Mouse (Mus musculus): ENCODE measurements around the gene Pitpnc1. TPM values are rescaled to one million over a fixed set of nuclear protein-coding genes. Genes with fewer than 3 reads are reported as not detected.

Pitpnc1 gene
- polyA plus RNA-seq, 1 experiment from 2014 or later: 16.2 TPM

DNA sequence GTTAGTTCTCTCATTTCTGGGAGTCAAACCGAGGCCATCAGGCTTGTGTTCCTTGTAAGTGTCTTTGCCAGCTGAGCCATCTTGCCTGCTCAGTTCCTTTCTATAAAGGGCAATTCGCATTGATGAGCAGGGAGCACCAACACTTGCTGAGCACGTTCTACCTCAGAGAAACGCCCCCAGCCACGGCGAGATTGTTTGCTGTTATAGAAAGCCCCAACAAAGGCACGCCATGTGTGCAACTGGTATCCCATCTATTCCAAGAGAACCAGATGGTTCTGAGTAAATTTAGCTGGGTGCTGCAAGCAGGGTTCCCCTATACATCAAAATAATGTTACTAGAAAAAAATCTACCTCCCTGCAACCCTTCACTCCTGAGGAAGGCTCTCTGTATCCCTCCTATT is 188.0 kb downstream of the Pitpnc1 start:
- Histone ChIP-seq H3K36me3 (ENCODE audit: control insufficient read depth, insufficient read depth, low read length) (no peaks in the 10 kb centered on the region), H3K27me3 (ENCODE audit: control insufficient read depth, insufficient read depth, low read depth, low read length) (no peaks in the 10 kb centered on the region), H3K9ac (ENCODE audit: low read length) (no peak overlapping the region), H3K4me1 (replicated peaks; ENCODE audit: control insufficient read depth, insufficient read depth, low read length) (no peaks in the 10 kb centered on the region; the same call in 1 of the 2 replicates), H3K9me3 (ENCODE audit: control insufficient read depth, low read length) (no peaks in the 10 kb centered on the region), H3K4me3 (ENCODE audit: low read length) (no peak overlapping the region), H3K4me2 (ENCODE audit: low read depth, low read length) (no peak overlapping the region), H3K27ac (ENCODE audit: low read length) (no peak overlapping the region)
- 86% methylated on average over 7 of the region's 7 CpGs for WGBS
- ATAC-seq (ENCODE audit: low read depth): no peak

DNA sequence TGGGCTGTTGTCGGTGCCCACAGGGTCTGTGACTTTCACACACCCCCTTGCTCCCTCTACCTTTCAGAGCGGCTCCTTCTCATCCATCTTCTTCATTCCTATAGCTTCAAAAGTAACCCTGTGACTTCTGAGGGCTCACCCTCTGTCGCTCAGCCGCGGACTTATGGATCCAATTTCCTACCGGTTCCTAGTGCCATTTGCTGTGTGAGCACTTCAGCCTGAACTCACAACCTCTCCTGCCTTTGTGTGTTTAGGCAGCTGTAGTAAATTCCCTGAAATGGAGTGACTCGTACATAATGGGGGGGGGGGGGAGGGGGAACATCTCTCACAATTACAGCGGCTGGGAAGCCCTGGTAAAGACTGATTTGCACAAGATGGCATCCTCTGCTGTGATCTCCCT is 191.2 kb downstream of the Pitpnc1 start:
- Histone ChIP-seq H3K27ac (ENCODE audit: low read length) (no peak overlapping the region), H3K9me3 (ENCODE audit: control insufficient read depth, low read length) (no peaks in the 10 kb centered on the region), H3K4me2 (ENCODE audit: low read depth, low read length) (no peak overlapping the region), H3K27me3 (ENCODE audit: control insufficient read depth, insufficient read depth, low read depth, low read length) (no peaks in the 10 kb centered on the region), H3K4me3 (ENCODE audit: low read length) (no peak overlapping the region), H3K9ac (ENCODE audit: low read length) (no peak overlapping the region), H3K36me3 (ENCODE audit: control insufficient read depth, insufficient read depth, low read length) (no peaks in the 10 kb centered on the region), H3K4me1 (replicated peaks; ENCODE audit: control insufficient read depth, insufficient read depth, low read length) (no peaks in the 10 kb centered on the region)
- WGBS: 26% methylated on average over 8 of the region's 8 CpGs
- no peak for ATAC-seq (ENCODE audit: low read depth)

DNA sequence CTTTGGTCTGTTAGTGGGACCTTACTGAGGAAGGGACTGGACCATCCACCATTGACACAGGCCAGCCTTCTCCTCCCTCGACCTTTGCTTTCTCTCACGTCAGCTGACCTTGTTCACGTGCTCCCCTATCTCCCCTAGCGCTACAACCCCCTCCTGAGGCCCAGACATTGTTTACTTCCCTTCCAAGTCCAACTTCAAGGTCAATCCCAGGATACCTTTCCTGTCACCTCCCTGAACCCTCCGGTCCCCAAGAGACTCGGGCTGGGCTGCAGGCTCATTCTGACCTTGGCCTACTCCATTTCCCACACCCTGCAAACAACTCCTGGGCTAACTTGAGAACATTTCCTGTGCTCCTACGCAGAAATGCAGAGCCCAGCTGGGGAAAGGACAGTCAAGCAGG is 193.6 kb downstream of the Pitpnc1 start:
- H3K9me3 ChIP-seq (ENCODE audit: control insufficient read depth, low read length): no peaks in the 10 kb centered on the region
- H3K4me3 ChIP-seq (ENCODE audit: low read length): no peak overlapping the region
- no peaks in the 10 kb centered on the region for H3K36me3 ChIP-seq (ENCODE audit: control insufficient read depth, insufficient read depth, low read length)
- 0 out of 2 replicates have a peak, but pooled peaks have one; percentile 32 for ATAC-seq (ENCODE audit: low read depth)
- no peaks in the 10 kb centered on the region for H3K27me3 ChIP-seq (ENCODE audit: control insufficient read depth, insufficient read depth, low read depth, low read length)
- no peak overlapping the region for H3K27ac ChIP-seq (ENCODE audit: low read length)
- peaks cover 7% of the 10 kb centered on the region for H3K4me1 ChIP-seq (replicated peaks; ENCODE audit: control insufficient read depth, insufficient read depth, low read length)
- no peak overlapping the region for H3K9ac ChIP-seq (ENCODE audit: low read length)
- WGBS: 51% methylated on average over 7 of the region's 7 CpGs
- no peak overlapping the region for H3K4me2 ChIP-seq (ENCODE audit: low read depth, low read length)

DNA sequence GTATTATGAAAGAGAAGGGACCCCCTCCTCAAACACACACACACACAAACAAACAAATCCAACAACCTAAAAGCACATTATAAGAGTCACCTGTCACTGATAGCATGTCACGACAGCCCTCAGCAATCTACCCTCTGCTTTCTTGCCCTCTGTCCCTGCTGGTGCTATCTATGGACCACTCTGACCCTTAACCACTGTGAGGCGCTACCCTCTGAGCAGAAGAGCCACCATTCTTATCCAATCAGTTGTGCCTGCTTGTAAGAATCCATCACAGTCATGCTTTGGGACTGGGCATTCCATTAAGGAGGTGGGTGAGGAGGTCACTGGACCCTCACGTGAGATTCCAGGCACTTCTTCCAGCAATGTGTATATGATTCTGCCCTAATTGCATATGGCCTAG is 194.2 kb downstream of the Pitpnc1 start:
- no peaks in the 10 kb centered on the region for H3K9me3 ChIP-seq (ENCODE audit: control insufficient read depth, low read length)
- ATAC-seq (ENCODE audit: low read depth): no peak
- H3K4me3 ChIP-seq (ENCODE audit: low read length): no peak overlapping the region
- H3K27me3 ChIP-seq (ENCODE audit: control insufficient read depth, insufficient read depth, low read depth, low read length): no peaks in the 10 kb centered on the region
- no peak overlapping the region for H3K27ac ChIP-seq (ENCODE audit: low read length)
- H3K4me2 ChIP-seq (ENCODE audit: low read depth, low read length): no peak overlapping the region
- no peak overlapping the region for H3K9ac ChIP-seq (ENCODE audit: low read length)
- peaks cover 8% of the 10 kb centered on the region for H3K4me1 ChIP-seq (replicated peaks; ENCODE audit: control insufficient read depth, insufficient read depth, low read length)
- H3K36me3 ChIP-seq (ENCODE audit: control insufficient read depth, insufficient read depth, low read length): no peaks in the 10 kb centered on the region
- 62% methylated on average over 3 of the region's 3 CpGs for WGBS

DNA sequence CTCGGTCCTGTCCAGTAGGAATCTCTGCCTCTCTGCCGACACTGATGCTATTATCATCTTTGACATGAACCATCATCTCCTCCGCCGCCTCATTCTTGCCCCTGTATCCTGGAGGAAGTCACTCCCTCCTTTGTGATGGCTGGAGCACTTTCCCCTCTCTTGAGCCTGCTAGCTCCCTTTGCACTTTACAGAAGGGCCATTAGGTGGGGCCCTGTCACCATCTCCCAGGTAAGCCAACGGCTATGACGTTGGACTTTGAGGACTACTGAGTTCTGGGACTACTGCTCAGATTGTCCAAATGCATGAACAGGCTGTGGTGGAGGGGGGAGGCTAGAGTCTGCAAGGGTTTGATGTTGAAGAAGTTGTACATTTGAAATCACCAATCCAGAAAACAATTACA is 194.6 kb downstream of the Pitpnc1 start:
- peak; percentile 66; the same call in 1 of the 2 replicates for ATAC-seq (ENCODE audit: low read depth)
- Histone ChIP-seq H3K27ac (ENCODE audit: low read length) (no peak overlapping the region), H3K27me3 (ENCODE audit: control insufficient read depth, insufficient read depth, low read depth, low read length) (no peaks in the 10 kb centered on the region), H3K36me3 (ENCODE audit: control insufficient read depth, insufficient read depth, low read length) (no peaks in the 10 kb centered on the region), H3K4me1 (replicated peaks; ENCODE audit: control insufficient read depth, insufficient read depth, low read length) (peaks cover 8% of the 10 kb centered on the region), H3K9me3 (ENCODE audit: control insufficient read depth, low read length) (no peaks in the 10 kb centered on the region), H3K4me3 (ENCODE audit: low read length) (no peak overlapping the region), H3K4me2 (ENCODE audit: low read depth, low read length) (no peak overlapping the region), H3K9ac (ENCODE audit: low read length) (no peak overlapping the region)
- WGBS: 9% methylated on average over 6 of the region's 6 CpGs

DNA sequence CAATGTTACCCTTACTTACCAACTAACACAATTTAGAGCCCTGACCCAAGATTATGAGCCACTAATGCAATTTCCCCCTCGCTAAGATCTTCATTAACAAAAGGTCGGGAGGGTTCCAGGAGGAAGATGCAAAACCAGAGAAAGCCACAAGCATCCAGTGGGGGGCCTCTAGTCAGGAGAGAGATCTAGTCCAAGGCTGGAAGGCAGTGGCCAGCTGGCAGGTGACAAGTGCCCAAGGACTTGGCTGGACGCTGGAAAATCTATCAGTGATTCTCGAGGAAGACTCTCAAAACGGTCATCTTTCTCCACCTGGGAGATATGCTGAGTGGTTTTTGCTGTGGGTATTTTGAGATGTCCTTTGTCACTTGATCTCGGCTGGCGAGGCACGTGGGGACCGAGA is 196.3 kb downstream of the Pitpnc1 start:
- Histone ChIP-seq H3K27ac (ENCODE audit: low read length) (no peak overlapping the region), H3K4me2 (ENCODE audit: low read depth, low read length) (no peak overlapping the region), H3K9ac (ENCODE audit: low read length) (no peak overlapping the region), H3K27me3 (ENCODE audit: control insufficient read depth, insufficient read depth, low read depth, low read length) (no peaks in the 10 kb centered on the region), H3K4me3 (ENCODE audit: low read length) (no peak overlapping the region), H3K9me3 (ENCODE audit: control insufficient read depth, low read length) (no peaks in the 10 kb centered on the region), H3K36me3 (ENCODE audit: control insufficient read depth, insufficient read depth, low read length) (no peaks in the 10 kb centered on the region), H3K4me1 (replicated peaks; ENCODE audit: control insufficient read depth, insufficient read depth, low read length) (peaks cover 8% of the 10 kb centered on the region)
- ATAC-seq (ENCODE audit: low read depth): no peak
- 70% methylated on average over 9 of the region's 9 CpGs for WGBS

DNA sequence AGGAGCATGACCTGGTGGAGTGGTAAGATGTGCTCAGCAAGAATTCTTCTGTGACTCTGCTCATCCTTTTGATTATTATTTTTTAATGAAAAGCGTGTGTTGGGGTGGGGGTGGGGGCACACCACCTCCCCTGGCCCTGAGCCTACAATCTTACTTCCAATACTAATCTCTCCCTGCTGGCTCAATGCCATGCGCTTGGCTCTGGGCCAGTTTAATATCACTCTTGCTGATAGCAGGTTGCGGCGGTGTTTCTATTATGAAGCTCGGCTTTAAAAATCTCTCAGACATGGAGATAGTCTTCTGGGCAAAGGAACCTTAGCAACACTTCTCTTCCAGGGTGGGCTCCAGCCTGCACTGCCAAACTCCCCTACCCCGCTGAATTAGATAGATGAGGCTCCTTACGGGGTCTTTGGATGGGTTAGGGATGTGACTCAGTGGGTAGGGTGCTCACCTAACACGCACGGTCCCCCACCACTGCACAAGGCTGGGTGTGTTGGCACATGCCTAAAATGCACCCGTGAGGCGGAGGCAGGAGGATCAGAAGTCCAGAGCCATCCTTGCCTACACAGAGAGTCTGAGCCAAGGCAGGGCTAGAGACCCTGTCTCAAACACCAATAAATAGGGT is 198.0 kb downstream of the Pitpnc1 start:
- Histone ChIP-seq H3K27me3 (ENCODE audit: control insufficient read depth, insufficient read depth, low read depth, low read length) (no peaks in the 10 kb centered on the region), H3K27ac (ENCODE audit: low read length) (no peak overlapping the region), H3K9me3 (ENCODE audit: control insufficient read depth, low read length) (peaks cover 5% of the 10 kb centered on the region), H3K4me2 (ENCODE audit: low read depth, low read length) (no peak overlapping the region), H3K9ac (ENCODE audit: low read length) (no peak overlapping the region), H3K4me3 (ENCODE audit: low read length) (no peak overlapping the region), H3K36me3 (ENCODE audit: control insufficient read depth, insufficient read depth, low read length) (peaks cover 3% of the 10 kb centered on the region), H3K4me1 (replicated peaks; ENCODE audit: control insufficient read depth, insufficient read depth, low read length) (peaks cover 8% of the 10 kb centered on the region)
- 0 out of 2 replicates have a peak, but pooled peaks have one; percentile 13 for ATAC-seq (ENCODE audit: low read depth)
- 49% methylated on average over 11 of the region's 11 CpGs for whole genome bisulfite sequencing

DNA sequence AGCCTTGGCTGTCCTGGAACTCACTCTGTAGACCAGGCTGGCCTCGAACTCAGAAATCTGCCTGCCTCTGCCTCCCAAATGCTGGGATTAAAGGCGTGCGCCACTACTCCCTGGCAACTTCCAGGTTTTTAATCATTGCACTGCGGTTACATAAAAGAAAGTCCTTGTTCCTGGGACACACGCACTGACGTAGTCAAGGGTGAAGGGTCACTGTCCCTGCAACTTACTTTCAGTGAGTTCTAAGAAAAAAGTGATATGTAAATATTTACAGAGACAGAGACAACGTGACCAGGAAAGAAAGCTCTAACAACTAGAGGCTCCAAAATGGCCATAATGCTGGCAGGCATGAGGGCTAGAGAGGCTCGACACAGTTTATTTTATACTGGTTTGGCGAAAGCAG is 199.9 kb downstream of the Pitpnc1 start:
- no peak overlapping the region for H3K9ac ChIP-seq (ENCODE audit: low read length)
- peaks cover 3% of the 10 kb centered on the region for H3K36me3 ChIP-seq (ENCODE audit: control insufficient read depth, insufficient read depth, low read length)
- H3K4me1 ChIP-seq (replicated peaks; ENCODE audit: control insufficient read depth, insufficient read depth, low read length): peaks cover 8% of the 10 kb centered on the region
- no peak for ATAC-seq (ENCODE audit: low read depth)
- no peak overlapping the region for H3K4me2 ChIP-seq (ENCODE audit: low read depth, low read length)
- H3K9me3 ChIP-seq (ENCODE audit: control insufficient read depth, low read length): peaks cover 5% of the 10 kb centered on the region
- no peak overlapping the region for H3K4me3 ChIP-seq (ENCODE audit: low read length)
- no peaks in the 10 kb centered on the region for H3K27me3 ChIP-seq (ENCODE audit: control insufficient read depth, insufficient read depth, low read depth, low read length)
- H3K27ac ChIP-seq (ENCODE audit: low read length): no peak overlapping the region
- WGBS: 54% methylated on average over 9 of the region's 9 CpGs

DNA sequence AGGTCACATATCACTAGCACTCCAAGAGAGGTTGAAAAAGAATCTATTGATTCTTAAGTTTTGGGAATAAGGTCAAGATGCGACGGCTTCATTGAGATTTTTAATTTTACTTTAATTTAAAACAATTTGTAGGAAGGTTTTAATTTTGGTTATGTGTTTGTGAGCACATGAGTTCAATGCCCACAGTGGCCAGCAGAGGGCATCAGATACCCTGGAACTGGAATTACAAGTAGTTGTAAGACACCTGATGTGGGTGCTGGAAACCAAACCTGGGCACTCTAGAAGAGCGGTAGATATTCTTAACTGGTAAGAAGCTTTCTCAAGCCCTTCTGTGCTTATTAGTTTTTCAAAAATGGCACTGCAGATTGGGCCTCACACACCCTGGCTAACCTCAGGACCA is 203.0 kb downstream of the Pitpnc1 start:
- no peak for ATAC-seq (ENCODE audit: low read depth)
- Histone ChIP-seq H3K9me3 (ENCODE audit: control insufficient read depth, low read length) (peaks cover 5% of the 10 kb centered on the region), H3K4me1 (replicated peaks; ENCODE audit: control insufficient read depth, insufficient read depth, low read length) (peaks cover 5% of the 10 kb centered on the region), H3K4me3 (ENCODE audit: low read length) (no peak overlapping the region), H3K27me3 (ENCODE audit: control insufficient read depth, insufficient read depth, low read depth, low read length) (no peaks in the 10 kb centered on the region), H3K4me2 (ENCODE audit: low read depth, low read length) (no peak overlapping the region), H3K9ac (ENCODE audit: low read length) (no peak overlapping the region), H3K27ac (ENCODE audit: low read length) (no peak overlapping the region), H3K36me3 (ENCODE audit: control insufficient read depth, insufficient read depth, low read length) (peaks cover 3% of the 10 kb centered on the region)
- 95% methylated on average over 3 of the region's 3 CpGs for WGBS

DNA sequence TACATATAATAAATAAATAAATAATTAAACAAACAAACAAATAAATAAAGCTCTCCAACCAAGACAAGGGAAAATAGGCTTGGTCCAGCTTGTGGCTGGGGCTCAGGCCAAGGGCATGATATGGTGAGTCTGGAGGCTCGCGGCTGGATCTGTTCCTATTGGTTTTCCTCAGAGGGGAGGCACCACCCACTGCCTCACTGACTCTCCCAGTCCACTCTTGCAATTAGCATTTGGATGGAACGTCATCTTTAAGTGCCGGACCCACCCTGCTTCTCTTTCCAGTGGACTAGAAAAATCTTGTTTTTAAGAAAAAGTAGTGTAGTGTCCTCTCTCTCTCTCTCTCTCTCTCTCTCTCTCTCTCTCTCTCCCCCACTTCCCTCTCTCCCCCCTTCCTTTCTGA is 204.6 kb downstream of the Pitpnc1 start:
- Histone ChIP-seq H3K27ac (ENCODE audit: low read length) (no peak overlapping the region), H3K27me3 (ENCODE audit: control insufficient read depth, insufficient read depth, low read depth, low read length) (no peaks in the 10 kb centered on the region), H3K4me3 (ENCODE audit: low read length) (no peak overlapping the region), H3K36me3 (ENCODE audit: control insufficient read depth, insufficient read depth, low read length) (peaks cover 3% of the 10 kb centered on the region), H3K4me2 (ENCODE audit: low read depth, low read length) (no peak overlapping the region), H3K4me1 (replicated peaks; ENCODE audit: control insufficient read depth, insufficient read depth, low read length) (no peaks in the 10 kb centered on the region), H3K9ac (ENCODE audit: low read length) (no peak overlapping the region), H3K9me3 (ENCODE audit: control insufficient read depth, low read length) (peaks cover 5% of the 10 kb centered on the region)
- no peak for ATAC-seq (ENCODE audit: low read depth)
- 93% methylated on average over 4 of the region's 4 CpGs for WGBS
